Mouse (Mus musculus) lung, postnatal 0 days (tissue): ENCODE measurements at regions not wholly inside any gene's neighbourhood (a gene's known extent, or its start where the extent isn't known, plus 50 kb on each side); places are given as distances from the start of the nearest gene placed in this dataset.

Experiments used
- ATAC-seq: fragments of 200-750 bp; cut with Nextera tagmentation; 2 replicates; pipeline ENCODE4 v1.8.0; 2017; ENCODE audit warnings: moderate library complexity
- DNase-seq: peaks from one replicate; pipeline ENCODE4 v3.0.0-alpha.2; 2016; ENCODE audit warnings: low spot score
- H3K27ac ChIP-seq: fragments of 300-500 bp; sonication (generic); 2 replicates; pipeline ENCODE4 v1.5.1; 2014; ENCODE audit warnings: antibody characterized with exemption, mild to moderate bottlenecking, low read length, mixed read lengths
- H3K27me3 ChIP-seq: fragments of 300-500 bp; sonication (generic); replicated peaks from 2 replicates; pipeline ENCODE4 v1.6.1; 2014; ENCODE audit warnings: low read length, mixed read lengths; ENCODE audit not compliant: insufficient read depth
- H3K36me3 ChIP-seq: fragments of 300-500 bp; sonication (generic); 2 replicates; pipeline ENCODE4 v1.6.1; 2014; ENCODE audit warnings: low read length, mixed read lengths; ENCODE audit not compliant: insufficient read depth
- H3K4me1 ChIP-seq: fragments of 300-500 bp; sonication (generic); 2 replicates; pipeline ENCODE4 v1.6.1; 2014; ENCODE audit warnings: antibody characterized with exemption, low read depth, low read length, mixed read lengths; ENCODE audit not compliant: insufficient read depth
- H3K4me2 ChIP-seq: fragments of 300-500 bp; sonication (generic); replicated peaks from 2 replicates; pipeline ENCODE4 v1.6.1; 2014; ENCODE audit warnings: low read depth, mild to moderate bottlenecking, low read length, moderate library complexity, mixed read lengths
- H3K4me3 ChIP-seq: fragments of 300-500 bp; sonication (generic); 2 replicates; pipeline ENCODE4 v1.5.1; 2014; ENCODE audit warnings: low read depth, low read length
- H3K9ac ChIP-seq: fragments of 300-500 bp; sonication (generic); replicated peaks from 2 replicates; pipeline ENCODE4 v1.6.1; 2014; ENCODE audit warnings: low read depth, mild to moderate bottlenecking
- H3K9me3 ChIP-seq: fragments of 300-500 bp; sonication (generic); 2 replicates; pipeline ENCODE4 v1.6.1; 2016; ENCODE audit warnings: low read length, mixed read lengths
- CTCF ChIP-seq: IDR thresholded peaks from 2 replicates; pipeline ENCODE4 v1.5.1; 2016; ENCODE audit warnings: antibody characterized with exemption, mild to moderate bottlenecking
- EP300 ChIP-seq: IDR thresholded peaks from 2 replicates; pipeline ENCODE4 v1.6.1; 2016; ENCODE audit warnings: antibody characterized with exemption, mild to moderate bottlenecking, control low read depth
- WGBS: fragments of 180-500 bp; shearing (Covaris S2); extraction: QIAGEN DNeasy Blood & Tissue Kit; methylation state at CpG from one replicate; pipeline ENCODE4 v1.1.7; 2014; 5-methylcytosine and 5-hydroxymethylcytosine counted together

- Histone ChIP-seq H3K27ac (no peak overlapping the region), H3K4me3 (no peak overlapping the region), H3K9ac (no peak overlapping the region), H3K4me1 (no peaks in the 10 kb centered on the region), H3K9me3 (no peaks in the 10 kb centered on the region), H3K36me3 (no peaks in the 10 kb centered on the region), H3K27me3 (no peaks in the 10 kb centered on the region), H3K4me2 (no peak overlapping the region)
- TF ChIP-seq EP300 (no peak), CTCF (no peak)
- 49% methylated on average over 5 of the region's 5 CpGs for WGBS
- DNase-seq: no peak
- ATAC-seq: no peak
Observed at GRCm38 (mm10) chr8:34371391-34371790, 259.9 kb upstream of the Gm10131 start.

- WGBS: 21% methylated on average over 2 of the region's 2 CpGs
- no peak overlapping the region for H3K4me2 ChIP-seq
- DNase-seq: peak; percentile 30
- H3K4me1 ChIP-seq: no peaks in the 10 kb centered on the region
- H3K4me3 ChIP-seq: no peak overlapping the region
- H3K9ac ChIP-seq: no peak overlapping the region
- no peak overlapping the region for H3K27ac ChIP-seq
- ATAC-seq: peak; percentile 52
- no peaks in the 10 kb centered on the region for H3K9me3 ChIP-seq
- TF ChIP-seq EP300 (peak; percentile 55), CTCF (no peak)
- no peaks in the 10 kb centered on the region for H3K27me3 ChIP-seq
- H3K36me3 ChIP-seq: no peaks in the 10 kb centered on the region
Observed at GRCm38 (mm10) chr8:34368556-34368955, 257.0 kb upstream of the Gm10131 start.

DNA sequence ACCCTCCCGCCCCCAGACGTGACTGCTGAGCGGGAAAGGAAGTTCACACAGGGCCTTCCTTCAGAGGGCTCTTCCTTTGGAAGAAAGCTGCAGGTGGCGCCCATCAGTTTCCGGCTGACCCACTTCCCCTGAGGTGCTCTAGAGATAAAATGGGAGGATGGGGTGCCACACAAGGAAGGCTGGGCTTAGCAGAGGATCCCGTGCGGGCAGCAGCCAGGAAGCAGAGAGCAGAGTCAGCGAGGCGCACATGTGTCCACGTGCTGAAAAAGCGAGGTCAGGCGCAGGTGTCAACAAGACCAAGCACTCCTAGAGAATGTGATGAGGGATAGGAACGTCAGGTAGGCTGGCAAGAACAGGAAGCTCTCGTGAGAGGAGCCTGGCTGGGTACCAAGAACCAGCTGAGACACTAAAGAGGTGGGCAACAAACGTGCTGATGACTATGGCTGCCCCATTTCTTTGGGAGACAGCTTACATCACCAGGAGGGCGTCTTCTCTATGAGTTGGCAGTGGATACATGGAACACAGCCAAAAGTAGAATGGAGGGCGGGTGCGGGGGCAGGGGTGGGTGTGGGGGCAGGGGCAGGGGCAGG is 253.0 kb upstream of the Gm10131 start:
- no peak overlapping the region for H3K4me3 ChIP-seq
- H3K27me3 ChIP-seq: no peaks in the 10 kb centered on the region
- no peak for TF ChIP-seq CTCF
- TF ChIP-seq EP300: no peak
- no peak overlapping the region for H3K9ac ChIP-seq
- H3K9me3 ChIP-seq: no peaks in the 10 kb centered on the region
- H3K4me2 ChIP-seq: no peak overlapping the region
- no peaks in the 10 kb centered on the region for H3K36me3 ChIP-seq
- peak; percentile 8 for DNase-seq
- H3K4me1 ChIP-seq: no peaks in the 10 kb centered on the region
- no peak overlapping the region for H3K27ac ChIP-seq
- no peak for ATAC-seq
- WGBS: 67% methylated on average over 18 of the region's 18 CpGs

DNA sequence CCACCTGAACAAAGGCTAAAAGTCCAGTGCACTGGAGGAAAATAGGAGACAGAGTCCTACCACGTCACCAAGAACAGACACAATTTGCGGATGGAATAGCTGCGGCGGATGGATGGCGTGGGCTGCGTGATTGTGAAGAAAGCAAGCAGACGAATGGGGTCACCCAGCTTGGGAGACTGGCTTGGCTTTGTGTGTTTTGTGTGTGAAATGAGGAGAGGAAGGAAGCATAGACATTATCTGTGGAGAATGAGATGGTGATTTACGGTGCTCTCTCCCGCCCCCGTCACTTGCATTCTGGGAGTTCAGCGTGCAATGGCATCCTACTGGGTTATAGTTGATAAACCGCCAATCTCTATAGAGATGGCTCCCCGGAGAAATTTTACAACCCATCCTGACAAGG is 252.1 kb upstream of the Gm10131 start:
- Histone ChIP-seq H3K4me3 (no peak overlapping the region), H3K27me3 (no peaks in the 10 kb centered on the region), H3K9ac (no peak overlapping the region), H3K27ac (no peak overlapping the region), H3K4me2 (no peak overlapping the region), H3K36me3 (no peaks in the 10 kb centered on the region), H3K9me3 (no peaks in the 10 kb centered on the region), H3K4me1 (no peaks in the 10 kb centered on the region)
- DNase-seq (no peak), ATAC-seq (no peak)
- TF ChIP-seq CTCF (no peak), EP300 (no peak)
- 89% methylated on average over 13 of the region's 13 CpGs for WGBS

DNA sequence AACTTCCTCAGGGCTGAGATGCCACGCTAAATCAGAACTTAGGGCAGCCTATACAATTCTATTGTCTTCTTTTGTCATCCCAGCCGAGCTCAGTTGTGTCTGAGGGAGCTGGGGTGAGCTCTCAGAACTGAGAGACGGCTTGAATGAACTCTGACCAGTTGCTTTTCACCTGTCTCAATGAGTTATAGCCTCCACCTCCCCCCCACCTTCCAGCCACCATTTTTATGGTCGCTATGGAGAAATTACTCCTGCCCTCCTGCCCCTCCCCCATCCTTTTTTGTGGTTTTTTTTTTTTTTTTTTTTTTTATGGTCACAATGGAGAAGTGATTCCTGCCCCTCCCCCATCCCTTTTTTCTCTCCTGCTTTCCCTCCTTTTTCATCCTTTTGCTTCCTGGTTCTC is 251.6 kb upstream of the Gm10131 start:
- 65% methylated on average over 4 of the region's 4 CpGs for WGBS
- Histone ChIP-seq H3K4me1 (no peaks in the 10 kb centered on the region), H3K27me3 (no peaks in the 10 kb centered on the region), H3K4me2 (no peak overlapping the region), H3K9me3 (no peaks in the 10 kb centered on the region), H3K4me3 (no peak overlapping the region), H3K36me3 (no peaks in the 10 kb centered on the region), H3K27ac (no peak overlapping the region), H3K9ac (no peak overlapping the region)
- TF ChIP-seq CTCF (no peak), EP300 (no peak)
- DNase-seq (no peak), ATAC-seq (no peak)

DNA sequence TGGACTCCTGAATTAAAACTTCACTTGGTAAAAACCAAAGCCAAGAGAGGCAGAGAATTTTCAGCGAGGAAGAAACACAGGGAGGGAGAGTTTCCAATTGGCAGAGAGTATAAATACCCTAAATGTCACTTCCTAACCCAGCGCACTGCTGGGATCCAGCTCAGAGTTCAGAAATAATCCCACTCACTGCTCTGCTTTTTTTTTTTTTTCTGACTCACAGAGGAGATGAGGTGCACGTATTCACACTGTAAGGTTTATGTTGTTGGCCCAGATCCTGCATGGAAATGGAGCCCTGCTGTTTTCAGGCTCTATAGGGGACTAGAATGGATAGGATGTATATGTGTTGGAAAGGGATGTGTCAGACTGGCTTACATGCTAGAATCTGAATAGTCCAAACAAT is 249.8 kb upstream of the Gm10131 start:
- H3K4me1 ChIP-seq: no peaks in the 10 kb centered on the region
- TF ChIP-seq EP300 (no peak), CTCF (no peak)
- no peak for ATAC-seq
- H3K4me2 ChIP-seq: no peak overlapping the region
- no peak overlapping the region for H3K27ac ChIP-seq
- DNase-seq: no peak
- H3K36me3 ChIP-seq: no peaks in the 10 kb centered on the region
- H3K4me3 ChIP-seq: no peak overlapping the region
- H3K27me3 ChIP-seq: no peaks in the 10 kb centered on the region
- no peaks in the 10 kb centered on the region for H3K9me3 ChIP-seq
- no peak overlapping the region for H3K9ac ChIP-seq
- 84% methylated on average over 3 of the region's 3 CpGs for WGBS

GRCm38 (mm10) chr8:34359776-34360175 is 248.2 kb upstream of the Gm10131 start:
- no peak overlapping the region for H3K4me3 ChIP-seq
- 29% methylated on average over 2 of the region's 2 CpGs for WGBS
- TF ChIP-seq CTCF: no peak
- no peak for TF ChIP-seq EP300
- DNase-seq: no peak
- no peak overlapping the region for H3K27ac ChIP-seq
- H3K9me3 ChIP-seq: no peaks in the 10 kb centered on the region
- H3K36me3 ChIP-seq: no peaks in the 10 kb centered on the region
- H3K4me2 ChIP-seq: no peak overlapping the region
- ATAC-seq: no peak
- no peak overlapping the region for H3K9ac ChIP-seq
- H3K27me3 ChIP-seq: no peaks in the 10 kb centered on the region
- no peaks in the 10 kb centered on the region for H3K4me1 ChIP-seq
